Mouse (Mus musculus) kidney, adult 2 months (tissue): ENCODE data around the gene Selenos.

ENCODE experiments used
- CTCF ChIP-seq: fragments of 200-500 bp; conservative IDR thresholded peaks from 2 replicates; pipeline ENCODE4 v1.5.1; 2011; ENCODE audit warnings: low read depth, mild to moderate bottlenecking, control low read depth, low read length, moderate library complexity, mixed read lengths; ENCODE audit not compliant: insufficient read depth, insufficient read length
- POLR2A ChIP-seq: fragments of 200-500 bp; IDR thresholded peaks from one replicate; pipeline ENCODE4 v1.6.1; 2011; ENCODE audit warnings: low read depth, low read length, control low read depth

DNA sequence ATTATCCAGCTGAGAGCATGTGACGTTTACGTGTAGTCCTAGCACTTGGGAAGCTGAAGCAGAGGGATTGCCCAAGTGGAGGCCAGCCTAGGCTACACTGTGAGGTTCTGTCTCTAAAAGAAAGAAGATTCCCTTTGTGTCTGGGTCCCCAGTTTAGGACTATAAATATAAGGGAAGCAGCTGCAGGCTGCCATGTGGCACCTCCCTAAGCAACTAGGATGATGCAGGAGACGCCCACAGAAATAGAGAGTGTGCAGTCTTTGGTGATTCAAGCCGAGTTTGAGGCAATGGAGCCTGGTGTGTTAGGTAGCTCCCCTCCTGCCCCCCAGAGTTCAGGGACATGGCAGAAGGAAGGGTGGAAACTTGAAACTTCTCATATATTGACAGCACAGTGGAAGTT lies 8.2 kb downstream of the Selenos start:
- TF ChIP-seq CTCF = no peak
- no peak for TF ChIP-seq POLR2A
